Mouse (Mus musculus) ovary, adult 18-20 months (tissue): ENCODE measurements around the gene Pacrg.

Experiments
- DNase-seq: peaks from one replicate; pipeline ENCODE4 v3.0.0; 2022; ENCODE audit warnings: low spot score, mixed read lengths

Pacrg gene

GRCm38 (mm10) chr17:10490374-10491169, 349.5 kb downstream of the Pacrg start:
- DNase-seq, result no peak

GRCm38 (mm10) chr17:10488873-10489272, 351.2 kb downstream of the Pacrg start:
- DNase-seq, result no peak

- no peak for DNase-seq
Observed at GRCm38 (mm10) chr17:10483945-10484546, 356.1 kb downstream of the Pacrg start.

- no peak for DNase-seq
Observed at GRCm38 (mm10) chr17:10481081-10481480, 359.0 kb downstream of the Pacrg start.

GRCm38 (mm10) chr17:10479020-10479707, 360.9 kb downstream of the Pacrg start:
- DNase-seq, result no peak

- DNase-seq, result no peak
Observed at GRCm38 (mm10) chr17:10478377-10478776, 361.7 kb downstream of the Pacrg start.

- DNase-seq, result no peak
Observed at GRCm38 (mm10) chr17:10476807-10477206, 363.3 kb downstream of the Pacrg start.

- DNase-seq, result no peak
Observed at GRCm38 (mm10) chr17:10474972-10475371, 365.1 kb downstream of the Pacrg start.

GRCm38 (mm10) chr17:10473826-10474384, 366.2 kb downstream of the Pacrg start:
- no peak for DNase-seq

- DNase-seq, result peak; percentile 30
Observed at GRCm38 (mm10) chr17:10473175-10473574, 366.9 kb downstream of the Pacrg start.

- DNase-seq, result no peak
Observed at GRCm38 (mm10) chr17:10469874-10470568, 370.1 kb downstream of the Pacrg start.

GRCm38 (mm10) chr17:10467102-10467501, 373.0 kb downstream of the Pacrg start:
- no peak for DNase-seq

GRCm38 (mm10) chr17:10465467-10465866, 374.6 kb downstream of the Pacrg start:
- DNase-seq, result no peak

GRCm38 (mm10) chr17:10464700-10465099, 375.4 kb downstream of the Pacrg start:
- DNase-seq, result no peak

- DNase-seq, result no peak
Observed at GRCm38 (mm10) chr17:10463626-10464025, 376.5 kb downstream of the Pacrg start.

- DNase-seq, result no peak
Observed at GRCm38 (mm10) chr17:10460916-10461315, 379.2 kb downstream of the Pacrg start.

GRCm38 (mm10) chr17:10458743-10459142, 381.4 kb downstream of the Pacrg start:
- DNase-seq, result no peak

GRCm38 (mm10) chr17:10456409-10456808, 383.7 kb downstream of the Pacrg start:
- DNase-seq, result no peak

GRCm38 (mm10) chr17:10455961-10456360, 384.1 kb downstream of the Pacrg start:
- DNase-seq, result no peak

- no peak for DNase-seq
Observed at GRCm38 (mm10) chr17:10454406-10454805, 385.7 kb downstream of the Pacrg start.

- no peak for DNase-seq
Observed at GRCm38 (mm10) chr17:10452801-10453200, 387.3 kb downstream of the Pacrg start.
